Mouse (Mus musculus) kidney, adult 9 months (tissue): ENCODE data around the gene Blzf1.
A peak's percentile ranks its signal among the peaks of the same experiment; 100 is the strongest.

ENCODE experiments used
- DNase-seq: peaks from one replicate; pipeline ENCODE4 v3.0.0; 2022

Gene Blzf1

DNA sequence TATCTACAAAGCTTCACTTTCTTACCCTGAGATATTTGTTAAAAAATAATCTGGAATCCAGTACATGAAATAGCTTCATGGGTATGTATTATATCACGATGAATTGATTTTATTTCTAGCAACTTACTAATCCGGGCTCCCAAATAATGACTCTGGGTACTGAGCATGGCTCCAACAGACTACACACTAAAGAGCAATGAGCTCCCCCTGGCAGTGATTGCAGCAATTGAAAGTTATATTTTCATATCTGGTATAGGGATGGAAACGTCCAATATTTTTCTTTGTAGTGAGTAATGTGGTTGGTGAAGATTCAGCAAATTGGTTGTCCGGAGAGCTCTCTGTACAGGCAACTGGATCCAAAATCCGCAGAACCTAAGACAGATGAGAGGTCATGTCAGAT, 15.2 kb downstream of the Blzf1 start:
- no peak for DNase-seq

DNA sequence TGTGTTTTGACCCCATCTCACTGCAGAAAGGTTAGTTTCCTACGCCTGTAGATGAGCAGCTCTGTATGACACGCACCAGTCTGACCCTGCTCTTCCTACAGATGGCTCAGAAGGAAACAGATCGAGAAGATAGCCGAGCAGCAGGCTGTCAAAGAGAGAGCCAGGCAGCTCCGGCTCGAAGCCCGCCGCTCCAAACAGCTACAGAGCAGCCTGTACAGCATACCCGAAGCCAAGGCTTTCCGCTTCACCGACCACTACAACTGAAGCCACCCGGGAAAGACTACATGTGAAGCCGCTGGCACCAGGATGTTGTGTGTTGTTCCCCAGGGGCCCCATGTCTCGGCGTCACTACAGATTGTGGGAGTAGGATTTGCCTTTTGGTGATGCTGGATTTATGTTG, 19.9 kb downstream of the Blzf1 start:
- DNase-seq: no peak

DNA sequence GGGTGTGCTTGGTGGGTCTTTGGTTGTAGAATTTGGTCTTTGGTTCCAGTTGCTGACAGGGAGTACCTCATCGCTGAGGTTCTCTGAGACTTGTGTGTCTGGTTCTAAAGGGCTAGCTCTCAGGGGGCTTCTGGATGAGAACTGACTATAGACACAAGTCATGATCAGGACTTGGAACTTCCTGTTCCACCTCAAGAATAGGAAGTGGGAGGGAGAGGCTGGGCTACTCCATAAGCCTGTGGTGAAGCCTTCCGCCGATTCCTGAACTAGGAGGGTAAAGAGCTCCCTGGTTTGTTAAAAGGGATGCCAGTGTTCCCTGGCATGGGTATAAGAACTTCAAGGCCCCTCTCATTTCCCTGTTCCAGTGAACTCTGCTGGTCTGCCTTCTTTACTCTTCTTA, 23.3 kb downstream of the Blzf1 start:
- no peak for DNase-seq

DNA sequence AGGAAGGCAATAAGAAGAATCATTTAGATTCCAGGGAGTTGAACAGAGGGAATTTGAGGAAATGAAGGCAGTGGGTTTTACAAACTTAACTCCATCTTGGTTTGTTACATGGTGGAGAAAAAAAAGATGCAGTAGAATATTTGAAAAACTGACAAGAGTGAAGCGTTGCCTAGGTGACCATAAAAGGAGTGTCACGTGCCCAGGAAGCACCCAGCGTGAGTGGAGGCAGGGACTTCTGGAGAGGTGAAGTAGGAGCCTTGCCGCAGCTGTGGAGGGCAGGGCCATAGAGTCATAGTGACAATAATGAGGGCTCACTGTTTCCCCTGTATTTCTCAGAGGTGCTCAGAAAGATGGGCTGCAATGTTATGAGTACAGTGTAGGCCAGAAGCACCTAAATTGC, 28.0 kb downstream of the Blzf1 start:
- DNase-seq: no peak

DNA sequence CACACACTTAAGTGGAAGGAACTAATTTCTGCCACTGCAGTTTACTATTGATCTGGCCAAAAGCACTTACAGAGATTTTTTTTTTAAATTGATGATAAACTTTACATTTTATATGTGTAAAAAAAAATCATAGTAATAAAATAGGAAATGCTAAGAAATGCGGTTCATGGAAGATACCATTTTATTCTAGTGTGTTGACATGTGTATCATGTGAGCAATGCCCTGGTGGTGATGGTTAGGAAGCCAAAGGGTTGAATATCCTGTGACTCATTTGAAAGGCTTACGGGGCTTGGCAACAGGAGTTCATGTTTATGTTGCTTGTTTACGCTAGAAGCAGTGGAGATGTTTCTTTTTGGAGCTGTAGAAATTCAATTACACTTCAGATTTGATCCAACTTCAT, 30.7 kb downstream of the Blzf1 start:
- DNase-seq: no peak

DNA sequence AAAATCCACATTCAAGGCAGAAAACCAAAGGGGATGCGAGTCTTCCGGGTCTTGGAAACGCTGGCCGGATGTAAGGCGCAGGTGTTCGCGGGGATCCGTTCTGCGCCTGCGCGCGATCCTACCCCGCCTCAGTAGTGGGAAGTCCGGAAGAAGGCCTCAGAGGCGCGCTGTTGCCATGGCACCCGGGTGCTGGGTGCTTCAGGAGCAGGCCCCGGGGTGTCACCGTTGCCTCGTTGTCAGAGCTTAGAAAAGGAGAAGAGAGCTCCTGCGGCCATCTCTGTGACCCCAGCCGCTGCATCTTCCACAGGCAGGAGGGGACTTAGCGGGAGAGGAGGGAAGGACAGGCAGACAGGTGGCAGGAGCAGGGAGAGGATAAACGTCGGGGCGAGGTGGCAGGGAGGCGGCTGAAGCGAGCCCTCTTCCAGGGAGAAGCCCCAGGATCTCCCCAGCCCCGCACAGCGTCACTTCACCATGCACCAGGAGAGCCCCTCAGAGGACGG, 31.8 kb downstream of the Blzf1 start, which contains the start of gene Ccdc181:
TSS of gene Ccdc181 (plus strand) at position 131 of the 500 bp plus-strand sequence.
- peak; percentile 96 for DNase-seq

DNA sequence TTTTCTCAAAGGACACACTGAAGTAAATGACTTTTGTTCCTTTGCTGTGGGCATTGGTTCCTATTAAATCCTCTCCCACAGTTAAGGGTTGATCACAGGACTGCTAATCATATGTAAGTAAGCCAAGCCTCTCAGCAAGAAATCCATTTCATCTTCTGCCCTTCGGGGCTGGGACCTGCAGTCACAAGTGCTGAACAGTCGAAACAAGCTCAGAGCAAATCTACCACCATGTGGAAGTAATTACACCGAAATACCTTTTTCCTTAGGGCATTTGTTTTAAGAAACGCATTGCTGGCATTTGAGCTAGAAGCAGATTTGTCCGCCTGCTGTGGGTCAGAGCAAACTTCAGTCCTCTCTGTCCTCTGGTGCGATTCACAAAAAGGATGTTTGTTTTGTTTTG, 33.6 kb downstream of the Blzf1 start:
- no peak for DNase-seq

DNA sequence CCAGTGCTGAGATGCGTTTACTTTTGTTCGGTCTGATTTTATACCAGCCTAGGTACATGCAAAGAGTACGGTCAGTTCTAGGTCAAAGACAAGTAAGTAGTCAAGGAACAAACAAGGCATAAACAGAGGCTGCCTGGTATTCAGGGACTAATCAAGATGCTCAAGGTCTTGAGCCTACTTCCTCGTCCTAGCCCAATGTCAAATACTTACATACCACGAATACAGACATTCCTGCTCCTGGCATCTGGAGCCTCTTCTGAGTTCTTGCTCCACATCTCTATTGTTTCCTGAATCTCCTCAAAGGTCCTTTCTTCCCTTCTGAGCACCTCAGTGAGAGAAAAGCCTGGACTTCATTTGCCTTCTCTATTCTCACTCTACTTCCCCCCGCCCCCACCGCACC, 36.3 kb downstream of the Blzf1 start:
- DNase-seq: no peak

DNA sequence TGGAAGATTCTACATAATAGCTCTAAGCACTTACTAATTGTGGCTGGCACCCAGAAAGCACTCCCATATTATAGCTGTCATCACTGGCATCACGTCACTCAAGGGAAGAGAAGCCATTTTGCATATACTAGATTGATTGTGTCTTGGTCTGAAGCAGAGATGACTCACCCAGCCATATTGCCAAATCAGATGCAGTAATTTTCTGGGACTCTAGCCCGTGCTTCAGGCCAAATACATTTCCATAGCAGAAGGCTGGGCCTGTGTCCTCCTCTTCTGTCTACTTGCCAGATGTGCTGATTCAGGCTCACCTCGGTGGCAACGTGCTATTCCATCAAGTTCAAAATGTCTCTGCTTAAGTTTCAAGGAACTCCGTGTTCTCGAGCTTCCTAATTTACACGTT, 45.7 kb downstream of the Blzf1 start:
- no peak for DNase-seq

DNA sequence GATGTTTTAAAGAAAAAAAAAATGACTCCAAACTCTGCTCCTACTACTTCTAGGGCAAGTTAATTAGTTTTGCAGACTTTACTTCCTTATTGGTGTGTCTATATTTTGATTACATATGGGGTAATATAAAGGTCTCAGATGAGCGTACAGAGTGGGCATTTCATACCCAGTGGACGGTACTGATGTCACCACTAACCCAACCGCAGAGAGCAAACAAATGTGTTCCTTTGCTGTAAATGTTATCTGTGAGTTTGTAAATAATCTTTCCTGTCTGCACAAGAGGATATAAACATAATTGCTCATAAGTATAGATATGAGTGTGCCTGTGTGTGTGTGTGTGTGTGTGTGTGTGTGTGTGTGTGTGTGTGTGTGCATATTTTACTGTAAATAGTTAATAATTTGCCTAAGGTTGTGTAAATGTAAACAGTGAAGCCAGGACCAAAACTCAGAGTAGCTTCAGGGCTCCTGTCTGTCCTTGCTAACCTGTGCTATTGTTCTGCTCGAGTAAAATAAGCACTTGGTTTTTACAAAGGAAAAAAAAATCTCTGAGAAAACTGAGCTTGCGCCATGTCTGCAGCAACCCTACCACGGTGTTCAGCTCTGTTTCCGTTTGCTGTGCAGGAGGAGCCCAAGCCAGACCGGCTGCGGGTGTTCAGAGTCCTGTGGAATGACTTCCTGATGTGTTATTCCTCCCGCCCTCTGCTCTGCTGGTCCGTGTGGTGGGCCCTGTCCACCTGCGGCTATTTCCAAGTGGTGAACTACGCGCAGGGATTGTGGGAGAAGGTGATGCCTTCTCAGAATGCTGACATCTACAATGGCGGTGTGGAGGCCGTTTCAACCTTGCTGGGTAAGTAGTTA, 46.9 kb downstream of the Blzf1 start:
- DNase-seq: no peak

DNA sequence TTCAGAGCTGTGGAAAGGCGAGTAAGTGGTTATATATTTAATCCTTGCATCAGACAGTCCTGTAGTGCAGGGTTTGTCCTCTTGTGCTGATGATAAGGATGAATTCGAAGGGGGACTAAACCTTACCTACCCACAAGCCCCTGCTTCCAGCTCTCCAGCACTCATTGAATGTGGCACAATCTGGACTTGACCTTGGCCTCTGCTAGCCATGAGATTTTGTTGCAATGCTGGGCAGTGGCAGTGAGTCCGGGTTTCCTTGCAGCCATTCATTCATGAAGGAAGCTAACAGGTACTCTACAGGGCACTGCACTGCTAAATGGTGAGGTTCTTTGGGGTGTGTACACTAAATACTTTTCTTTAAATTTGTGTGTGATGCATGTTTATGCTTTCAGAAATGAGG, 52.5 kb downstream of the Blzf1 start:
- DNase-seq: no peak

DNA sequence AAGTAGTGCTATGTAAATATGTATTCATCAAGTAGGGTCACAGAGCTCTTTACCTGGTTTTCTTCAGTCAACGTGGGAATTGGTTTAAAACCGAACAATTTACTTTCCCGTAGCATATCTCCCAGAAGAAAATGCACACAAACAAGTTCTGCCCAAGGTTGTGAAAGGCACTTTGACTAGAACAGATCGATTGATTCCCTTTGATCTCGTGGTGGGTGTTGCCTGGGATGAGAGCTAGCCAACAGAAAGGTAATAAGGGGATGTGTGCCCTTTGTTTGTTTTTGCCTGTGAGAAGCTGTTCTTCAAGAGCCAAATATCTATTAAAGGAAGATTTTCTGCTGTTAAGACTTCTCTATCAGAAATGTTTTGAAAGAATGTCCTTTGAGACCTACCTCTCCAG, 54.7 kb downstream of the Blzf1 start:
- no peak for DNase-seq

DNA sequence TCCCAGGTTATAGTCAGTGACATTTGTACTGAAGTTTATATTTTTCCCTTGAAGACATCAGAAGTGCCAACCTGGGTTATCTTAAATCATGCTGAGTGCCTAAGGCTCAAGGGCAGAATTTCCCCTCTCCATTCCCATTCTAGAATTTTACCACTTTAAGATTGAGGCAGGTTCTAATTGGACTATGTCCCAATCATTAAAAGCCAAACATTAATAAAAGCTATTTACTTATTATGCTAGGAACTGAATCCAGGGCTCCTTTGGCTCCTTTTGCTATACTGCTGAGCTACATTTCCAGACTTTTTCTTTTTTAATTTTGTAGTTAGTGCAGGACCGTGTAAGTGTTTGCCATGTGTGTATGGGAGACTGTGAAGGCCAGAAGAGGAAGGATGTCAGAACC, 55.9 kb downstream of the Blzf1 start:
- DNase-seq: no peak

DNA sequence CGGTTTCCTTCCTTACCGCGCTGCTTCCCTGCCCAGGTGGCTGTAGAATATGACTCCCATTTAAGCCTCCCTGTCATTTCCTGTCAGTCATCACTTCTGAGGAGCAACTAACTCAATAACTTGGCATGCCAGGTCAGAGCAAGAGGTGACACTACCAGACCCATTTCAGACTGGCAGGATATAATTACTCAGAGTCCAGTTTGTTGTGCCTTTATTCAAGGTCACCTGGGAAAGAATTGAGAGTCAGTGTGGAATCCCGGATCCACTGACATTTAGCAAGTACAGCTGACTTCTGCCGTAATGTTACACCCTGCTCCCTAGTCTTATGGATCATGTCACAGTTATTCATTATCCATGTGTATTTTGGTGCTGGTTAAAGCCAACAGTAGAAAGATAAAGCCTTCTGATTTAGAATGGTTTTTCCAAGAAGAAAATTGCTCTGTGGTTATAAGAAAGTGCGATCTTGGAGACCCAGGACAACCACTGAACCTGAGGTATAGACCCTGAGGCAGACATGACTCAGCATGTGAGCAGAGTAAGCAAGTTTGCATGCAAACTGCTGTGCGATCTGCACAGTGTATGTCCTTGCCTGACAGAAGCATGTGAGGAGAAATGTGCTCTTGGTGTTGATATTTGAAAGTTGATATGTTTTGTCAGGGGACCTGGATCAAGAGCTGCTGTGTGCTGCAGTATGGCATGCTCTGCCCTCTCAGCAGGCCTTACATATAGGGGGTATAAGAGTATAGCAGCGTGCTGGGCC, 56.7 kb downstream of the Blzf1 start:
- peak; percentile 17 for DNase-seq

DNA sequence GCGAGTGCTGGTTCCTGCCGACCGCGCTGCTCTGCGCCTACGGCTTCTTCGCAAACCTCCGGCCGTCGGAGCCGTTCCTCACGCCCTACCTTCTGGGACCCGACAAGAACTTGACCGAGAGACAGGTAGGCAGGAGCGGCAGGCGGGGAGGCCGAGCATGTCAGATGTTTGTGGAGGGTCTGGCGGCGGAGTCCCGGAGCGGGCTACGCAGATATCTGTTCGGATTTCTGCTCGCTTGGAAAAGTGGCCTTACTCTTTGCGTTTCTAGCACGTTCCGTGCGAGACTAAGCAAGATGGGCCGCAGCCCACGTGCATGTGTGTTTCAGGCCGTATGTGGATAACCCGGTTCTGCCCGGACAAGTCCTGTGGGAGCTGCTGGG, 58.0 kb downstream of the Blzf1 start:
- no peak for DNase-seq

DNA sequence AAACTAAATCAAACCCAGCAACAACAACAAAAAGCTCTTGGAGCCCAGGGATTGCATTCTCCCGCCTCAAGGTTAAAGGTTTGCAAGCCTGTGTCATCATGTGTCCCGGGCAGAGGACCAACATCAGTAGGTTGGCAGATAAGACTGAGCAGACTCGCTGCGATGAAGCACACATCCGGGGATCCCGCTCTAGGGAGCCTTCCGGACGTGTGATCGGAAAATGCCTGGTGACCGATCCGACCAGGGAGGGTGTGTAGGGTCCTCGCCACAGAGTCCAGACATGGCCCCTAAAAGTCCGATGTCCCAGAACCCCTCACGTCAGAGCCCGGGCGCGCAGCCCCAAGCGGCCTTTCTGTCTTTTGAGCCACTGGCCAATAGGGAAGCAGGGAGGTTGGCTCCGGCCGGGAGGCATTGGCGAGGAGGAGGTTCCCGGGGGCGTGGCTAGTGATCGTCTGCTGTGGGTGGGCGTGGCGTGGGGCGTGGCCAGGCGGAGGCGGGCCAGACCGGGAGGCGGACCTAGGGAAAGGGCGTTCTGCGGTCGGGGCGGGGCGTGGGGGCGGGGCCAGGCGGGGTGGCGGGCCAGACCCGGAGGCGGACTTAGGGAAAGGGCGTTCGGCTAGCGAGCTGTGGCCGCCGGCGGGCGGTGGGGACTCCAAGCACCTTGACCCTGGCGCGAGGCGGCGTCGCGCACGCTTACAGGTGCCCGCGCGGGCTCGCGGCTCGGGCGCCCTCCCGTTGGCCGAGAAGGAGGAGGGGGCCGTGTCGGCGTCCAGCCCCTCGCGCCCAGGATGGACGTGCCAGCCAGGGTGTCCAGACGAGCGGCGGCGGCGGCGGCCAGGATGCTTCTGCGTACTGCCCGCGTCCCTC, 58.6 kb downstream of the Blzf1 start, which contains the start of gene Slc19a2:
TSS of gene Slc19a2 (plus strand) at position 582 of the 867 bp plus-strand sequence.
- DNase-seq: peak; percentile 98

DNA sequence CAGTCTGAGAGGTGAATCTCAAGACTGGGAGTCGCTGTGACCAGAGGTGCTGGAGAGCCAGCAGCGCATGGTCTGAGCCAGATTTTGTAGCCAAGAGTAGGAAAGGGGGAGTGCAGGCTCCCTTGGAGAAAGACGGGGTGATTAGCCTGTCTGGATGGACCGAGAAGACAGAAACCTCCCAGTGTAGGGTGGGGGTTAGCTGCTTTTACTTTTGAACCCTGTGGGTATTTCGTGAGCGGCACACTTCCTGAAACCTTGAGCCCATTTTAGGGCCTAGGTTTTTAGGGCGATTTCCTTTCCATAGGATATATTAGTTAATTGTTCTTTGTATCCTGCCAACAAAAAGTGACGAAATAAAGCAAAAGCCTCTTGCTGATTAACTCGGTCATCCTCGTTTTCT, 59.3 kb downstream of the Blzf1 start:
- DNase-seq: no peak

DNA sequence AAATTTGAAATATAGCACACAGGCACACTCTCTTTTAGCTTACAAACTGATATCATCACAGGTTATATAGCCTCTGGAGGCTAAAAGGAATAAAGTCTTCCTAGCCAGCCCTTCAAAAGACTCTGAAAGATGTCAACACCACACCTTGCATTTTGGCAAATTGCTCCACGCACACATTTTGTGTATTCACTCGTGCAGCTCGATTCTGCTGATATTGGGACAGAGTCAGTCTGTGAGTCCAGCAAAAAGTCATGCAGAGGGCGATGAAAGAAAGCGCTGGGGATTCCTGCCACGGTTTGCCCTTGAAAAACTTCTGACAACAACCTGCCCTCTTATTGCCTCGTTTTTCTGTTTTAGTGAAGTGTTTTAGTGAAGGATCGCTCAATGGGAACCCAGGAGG, 59.8 kb downstream of the Blzf1 start:
- DNase-seq: no peak

DNA sequence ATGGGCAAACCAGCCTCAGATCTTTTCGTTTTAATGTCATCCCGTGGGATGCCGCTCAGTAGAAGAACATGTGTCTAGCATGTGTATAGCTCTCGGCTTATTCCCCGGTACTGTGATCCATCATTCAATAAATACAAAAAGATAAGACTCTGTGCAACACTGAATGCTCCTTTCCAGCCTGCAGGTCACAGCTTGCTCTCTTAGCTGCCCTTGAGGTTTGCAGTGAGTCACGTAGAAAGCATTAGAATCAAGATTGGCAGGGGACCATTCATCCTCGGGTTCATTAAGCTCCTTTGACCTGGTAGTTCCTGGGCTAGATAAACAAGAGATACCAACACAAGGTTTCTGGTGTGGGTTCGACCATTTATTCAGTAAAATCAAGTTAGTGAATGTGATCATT, 64.5 kb downstream of the Blzf1 start:
- DNase-seq: no peak

DNA sequence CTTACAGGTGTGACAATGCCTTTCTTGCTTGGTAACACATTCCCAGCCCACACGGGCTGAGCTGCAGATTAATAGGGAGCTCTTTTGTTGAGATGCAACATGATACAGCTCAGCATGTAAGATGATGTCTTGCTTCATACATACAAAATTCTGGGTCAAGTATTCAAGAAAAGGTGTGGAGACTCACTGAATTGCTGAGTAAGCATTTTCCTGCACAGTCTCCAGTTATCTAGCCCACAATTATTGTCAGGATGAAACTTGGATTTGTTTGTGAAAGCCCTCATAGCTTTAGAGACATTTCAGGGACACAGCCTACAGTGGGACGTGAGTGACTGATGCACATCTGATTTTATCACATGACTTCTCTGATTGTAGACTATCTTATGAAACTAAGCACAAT, 65.8 kb downstream of the Blzf1 start:
- DNase-seq: no peak
